Mouse (Mus musculus) embryonic facial prominence, embryonic 15.5 days (tissue): ENCODE data around the gene Dupd1. TPM values are rescaled to one million over a fixed set of nuclear protein-coding genes. Genes with fewer than 3 reads are reported as not detected.
A peak's percentile ranks its signal among the peaks of the same experiment; 100 is the strongest.

Experiments
- ATAC-seq: fragments of 200-750 bp; cut with Nextera tagmentation; 2 replicates; pipeline ENCODE4 v1.8.0; 2017; ENCODE audit warnings: low read depth, moderate TSS enrichment; ENCODE audit not compliant: insufficient number of reproducible peaks, low FRiP score, low TSS enrichment
- H3K27ac ChIP-seq: fragments of 300-500 bp; sonication (generic); replicated peaks from 2 replicates; pipeline ENCODE4 v1.5.1; 2015; ENCODE audit warnings: mild to moderate bottlenecking, inconsistent platforms
- H3K27me3 ChIP-seq: fragments of 300-500 bp; sonication (generic); 2 replicates; pipeline ENCODE4 v1.6.1; 2015; ENCODE audit warnings: inconsistent platforms
- H3K36me3 ChIP-seq: fragments of 300-500 bp; sonication (generic); 2 replicates; pipeline ENCODE4 v1.6.1; 2015; ENCODE audit warnings: mild to moderate bottlenecking, inconsistent platforms
- H3K4me1 ChIP-seq: fragments of 300-500 bp; sonication (generic); 2 replicates; pipeline ENCODE4 v1.6.1; 2015; ENCODE audit warnings: inconsistent platforms
- H3K4me2 ChIP-seq: fragments of 300-500 bp; sonication (generic); replicated peaks from 2 replicates; pipeline ENCODE4 v1.6.1; 2015; ENCODE audit warnings: mild to moderate bottlenecking, inconsistent platforms
- H3K4me3 ChIP-seq: fragments of 300-500 bp; sonication (generic); replicated peaks from 2 replicates; pipeline ENCODE4 v1.5.1; 2015; ENCODE audit warnings: mild to moderate bottlenecking, inconsistent platforms
- H3K9ac ChIP-seq: fragments of 300-500 bp; sonication (generic); 2 replicates; pipeline ENCODE4 v1.6.1; 2015; ENCODE audit warnings: inconsistent platforms
- H3K9me3 ChIP-seq: fragments of 300-500 bp; sonication (generic); replicated peaks from 2 replicates; pipeline ENCODE4 v1.6.1; 2016; ENCODE audit warnings: inconsistent platforms
- WGBS: fragments of 180-500 bp; shearing (Covaris S2); methylation state at CpG from one replicate; pipeline ENCODE4 v1.1.7; 2015; 5-methylcytosine and 5-hydroxymethylcytosine counted together
- polyA plus RNA-seq: library from polyadenylated mRNA; unstranded; fragments of >200 nt; fragmentation: Nextera tagmentation; extraction: Ambion mirVana; gene quantifications from 2 replicates; pipeline ENCODE4 v1.2.1, GENCODE M21; 2015

The Dupd1 gene
- polyA plus RNA-seq: 0.34 TPM in 1 of 2 replicates, not detected in the other

DNA sequence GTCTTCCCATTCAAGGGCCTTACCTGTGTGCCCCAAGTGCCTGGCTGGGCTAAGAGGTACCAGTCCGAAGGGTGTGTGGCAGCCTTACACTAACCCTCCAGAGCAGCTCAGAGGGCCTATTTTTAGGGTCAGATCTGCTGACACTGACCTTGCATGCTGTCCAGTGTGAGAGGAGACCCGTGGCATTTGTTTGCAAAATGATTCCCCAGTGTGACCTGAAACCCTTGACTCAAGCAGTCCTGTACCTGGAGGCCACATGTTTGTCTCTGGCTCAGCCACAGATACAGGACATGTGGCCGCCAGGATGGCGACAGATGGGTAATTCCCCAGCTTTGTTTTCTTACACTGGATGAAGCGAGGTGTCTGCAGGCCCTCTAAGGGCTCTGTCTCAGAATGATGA lies at the start of gene Dupd1:
Gene Dupd1 (minus strand): TSS at position 91 of the 400 bp plus-strand sequence.
- 53% methylated on average over 5 of the region's 5 CpGs for WGBS
- peaks cover 29% of the 10 kb centered on the region for H3K4me1 ChIP-seq
- H3K36me3 ChIP-seq: no peaks in the 10 kb centered on the region
- H3K9me3 ChIP-seq: no peaks in the 10 kb centered on the region
- no peak within 1 kb of the TSS for H3K4me3 ChIP-seq
- no peak within 1 kb of the TSS for H3K9ac ChIP-seq
- no peak for ATAC-seq
- H3K27me3 ChIP-seq: no peaks in the 10 kb centered on the region
- H3K4me2 ChIP-seq: no peak within 1 kb of the TSS
- H3K27ac ChIP-seq: no peak within 1 kb of the TSS

DNA sequence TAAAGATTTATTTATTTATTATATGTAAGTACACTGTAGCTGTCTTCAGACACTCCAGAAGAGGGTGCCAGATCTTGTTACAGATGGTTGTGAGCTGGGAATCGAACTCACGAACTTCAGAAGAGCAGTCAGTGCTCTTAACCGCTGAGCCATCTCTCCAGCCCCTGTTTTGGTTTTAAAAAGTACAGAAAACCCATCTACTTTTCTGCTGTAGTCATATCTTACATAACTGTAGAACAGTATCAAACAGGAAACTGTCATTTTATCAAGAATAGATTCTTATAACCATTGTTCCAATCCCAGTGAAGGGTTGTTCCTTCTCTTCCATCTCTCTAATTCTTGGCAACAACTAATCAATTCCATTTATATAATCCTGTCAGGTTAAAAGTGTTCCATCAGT lies 49.4 kb upstream of the Dupd1 start:
- Histone ChIP-seq H3K4me2 (no peak overlapping the region), H3K9ac (no peak overlapping the region), H3K4me3 (no peak overlapping the region), H3K27me3 (no peaks in the 10 kb centered on the region), H3K36me3 (no peaks in the 10 kb centered on the region), H3K4me1 (0 out of 2 replicates have a peak, but pooled peaks cover 9% of the 10 kb centered on the region), H3K27ac (no peak overlapping the region), H3K9me3 (no peaks in the 10 kb centered on the region)
- ATAC-seq: no peak
- 91% methylated on average over 3 of the region's 3 CpGs for WGBS

GRCm38 (mm10) chr14:21761560-21761959 lies 47.2 kb upstream of the Dupd1 start:
- 71% methylated on average over 9 of the region's 9 CpGs for WGBS
- Histone ChIP-seq H3K9me3 (no peaks in the 10 kb centered on the region), H3K27ac (no peak overlapping the region), H3K4me1 (no peaks in the 10 kb centered on the region), H3K27me3 (no peaks in the 10 kb centered on the region), H3K4me3 (no peak overlapping the region), H3K9ac (no peak overlapping the region), H3K4me2 (no peak overlapping the region), H3K36me3 (no peaks in the 10 kb centered on the region)
- ATAC-seq: no peak

DNA sequence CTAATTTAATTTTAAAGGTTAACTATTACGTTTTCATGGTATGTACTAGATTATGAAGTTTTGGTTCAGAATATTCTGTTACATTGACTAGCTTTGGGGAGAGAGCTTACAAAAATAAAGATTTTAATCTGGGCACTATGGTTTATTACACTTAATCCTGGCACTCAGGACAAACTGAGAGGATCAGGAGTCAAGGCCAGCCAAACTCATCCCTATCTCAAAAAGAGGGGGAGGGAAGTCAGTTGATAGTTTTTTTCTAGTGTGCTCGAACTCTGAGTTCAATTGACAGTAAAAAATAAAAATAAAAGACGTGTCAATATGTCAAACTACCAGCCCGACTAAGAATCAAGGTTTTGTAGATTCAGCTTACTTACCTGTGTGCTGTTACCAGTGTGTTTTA lies 39.0 kb upstream of the Dupd1 start:
- 78% methylated on average over 4 of the region's 4 CpGs for WGBS

DNA sequence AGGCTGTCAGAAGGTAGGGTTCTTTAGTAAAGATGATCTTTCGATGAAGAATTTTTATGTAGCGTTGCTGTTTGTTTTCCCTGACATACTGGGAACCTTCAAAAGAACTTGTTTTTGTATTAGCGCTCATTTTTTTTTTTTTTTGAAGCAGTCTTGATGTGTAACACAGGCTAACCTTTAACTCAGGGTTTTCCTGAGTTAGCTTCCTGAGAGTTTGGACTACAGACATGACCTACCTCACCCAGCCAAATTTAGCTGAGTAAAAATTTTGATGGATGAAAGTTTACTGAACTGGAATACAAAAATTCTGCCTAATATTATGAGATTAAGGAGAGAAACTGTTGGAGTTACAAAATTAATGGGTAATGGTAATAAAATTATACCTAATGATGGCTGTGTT lies 38.0 kb upstream of the Dupd1 start:
- Histone ChIP-seq H3K4me2 (no peak overlapping the region), H3K9me3 (no peaks in the 10 kb centered on the region), H3K4me3 (no peak overlapping the region), H3K9ac (no peak overlapping the region), H3K36me3 (no peaks in the 10 kb centered on the region), H3K27ac (no peak overlapping the region), H3K4me1 (peaks cover 21% of the 10 kb centered on the region), H3K27me3 (no peaks in the 10 kb centered on the region)
- ATAC-seq: no peak
- WGBS: 87% methylated on average over 3 of the region's 3 CpGs

More for the DNA sequence above, 39.0 kb upstream of the Dupd1 start:
- no peak overlapping the region for H3K27ac ChIP-seq
- no peak overlapping the region for H3K4me3 ChIP-seq
- no peaks in the 10 kb centered on the region for H3K27me3 ChIP-seq
- no peak overlapping the region for H3K9ac ChIP-seq
- H3K36me3 ChIP-seq: no peaks in the 10 kb centered on the region
- no peaks in the 10 kb centered on the region for H3K9me3 ChIP-seq
- peaks cover 21% of the 10 kb centered on the region for H3K4me1 ChIP-seq
- ATAC-seq: no peak
- no peak overlapping the region for H3K4me2 ChIP-seq

- H3K27ac ChIP-seq: peak within 1 kb of the TSS; percentile 81
These were observed 36.6 kb upstream of the Dupd1 start, which contains the start of gene Dusp13 for GRCm38 (mm10) chr14:21750881-21751542. Dusp13 (minus strand) TSS chr14:21751181.

GRCm38 (mm10) chr14:21750008-21750880 lies 35.9 kb upstream of the Dupd1 start, which contains the start of gene Samd8:
Samd8 (plus strand) TSS chr14:21750531.
- H3K9ac ChIP-seq: peak within 1 kb of the TSS; percentile 87
- peak within 1 kb of the TSS; percentile 83 for H3K4me2 ChIP-seq
- no peaks in the 10 kb centered on the region for H3K9me3 ChIP-seq
- H3K4me3 ChIP-seq: peak within 1 kb of the TSS; percentile 99
- H3K4me1 ChIP-seq: peaks cover 21% of the 10 kb centered on the region
- 6% methylated on average over 51 of the region's 52 CpGs for WGBS
- no peaks in the 10 kb centered on the region for H3K27me3 ChIP-seq
- no peaks in the 10 kb centered on the region for H3K36me3 ChIP-seq
- ATAC-seq: peak; percentile 82
- peak within 1 kb of the TSS; percentile 81 for H3K27ac ChIP-seq

More at GRCm38 (mm10) chr14:21750881-21751542, 36.6 kb upstream of the Dupd1 start, which contains the start of gene Dusp13:
- H3K4me2 ChIP-seq: peak within 1 kb of the TSS; percentile 83
- H3K4me1 ChIP-seq: peaks cover 21% of the 10 kb centered on the region
- H3K9me3 ChIP-seq: no peaks in the 10 kb centered on the region
- peak within 1 kb of the TSS; percentile 87 for H3K9ac ChIP-seq
- peak; percentile 66 for ATAC-seq
- no peaks in the 10 kb centered on the region for H3K27me3 ChIP-seq
- peak within 1 kb of the TSS; percentile 99 for H3K4me3 ChIP-seq
- WGBS: 0% methylated on average over 26 of the region's 26 CpGs
- no peaks in the 10 kb centered on the region for H3K36me3 ChIP-seq

DNA sequence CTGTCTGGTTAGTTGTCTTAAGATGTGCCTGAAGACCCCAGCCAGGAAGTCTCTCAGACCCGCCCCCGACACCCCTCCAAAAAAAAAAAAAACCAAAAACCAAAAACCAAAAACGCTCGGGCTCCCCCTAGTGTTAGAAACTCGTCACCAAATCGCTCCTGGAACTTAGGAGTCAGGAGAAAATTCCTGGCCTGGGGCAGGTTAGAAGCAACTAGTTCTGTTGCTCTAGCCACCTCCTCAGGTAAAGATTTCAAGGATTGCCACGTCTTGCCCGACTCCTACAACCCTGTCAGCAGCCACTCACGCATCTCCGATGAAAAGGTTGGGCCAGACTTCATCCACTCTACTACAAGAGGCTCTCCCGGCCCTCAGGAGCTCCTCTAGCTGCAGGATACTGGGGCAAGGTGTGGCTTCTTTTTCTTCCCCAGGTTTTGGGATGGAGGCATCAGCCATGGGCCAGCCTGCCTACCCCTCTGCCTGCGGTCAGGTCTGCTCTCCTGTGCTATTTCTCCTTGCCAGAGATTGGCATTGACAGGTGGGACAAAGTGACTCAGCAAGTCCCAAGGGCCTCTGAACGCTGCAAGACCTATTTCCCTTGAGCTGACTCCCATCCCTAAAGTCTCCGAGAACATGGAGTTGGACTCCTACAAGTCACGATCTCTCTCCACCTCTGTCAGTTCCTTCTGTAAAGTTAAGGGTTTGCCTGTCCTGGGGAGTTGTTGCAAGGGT lies 33.9 kb upstream of the Dupd1 start:
- no peaks in the 10 kb centered on the region for H3K9me3 ChIP-seq
- WGBS: 36% methylated on average over 15 of the region's 15 CpGs
- H3K27ac ChIP-seq: no peak overlapping the region
- H3K9ac ChIP-seq: no peak overlapping the region
- no peak overlapping the region for H3K4me2 ChIP-seq
- no peaks in the 10 kb centered on the region for H3K27me3 ChIP-seq
- H3K36me3 ChIP-seq: no peaks in the 10 kb centered on the region
- no peak for ATAC-seq
- no peak overlapping the region for H3K4me3 ChIP-seq
- peaks cover 18% of the 10 kb centered on the region for H3K4me1 ChIP-seq

DNA sequence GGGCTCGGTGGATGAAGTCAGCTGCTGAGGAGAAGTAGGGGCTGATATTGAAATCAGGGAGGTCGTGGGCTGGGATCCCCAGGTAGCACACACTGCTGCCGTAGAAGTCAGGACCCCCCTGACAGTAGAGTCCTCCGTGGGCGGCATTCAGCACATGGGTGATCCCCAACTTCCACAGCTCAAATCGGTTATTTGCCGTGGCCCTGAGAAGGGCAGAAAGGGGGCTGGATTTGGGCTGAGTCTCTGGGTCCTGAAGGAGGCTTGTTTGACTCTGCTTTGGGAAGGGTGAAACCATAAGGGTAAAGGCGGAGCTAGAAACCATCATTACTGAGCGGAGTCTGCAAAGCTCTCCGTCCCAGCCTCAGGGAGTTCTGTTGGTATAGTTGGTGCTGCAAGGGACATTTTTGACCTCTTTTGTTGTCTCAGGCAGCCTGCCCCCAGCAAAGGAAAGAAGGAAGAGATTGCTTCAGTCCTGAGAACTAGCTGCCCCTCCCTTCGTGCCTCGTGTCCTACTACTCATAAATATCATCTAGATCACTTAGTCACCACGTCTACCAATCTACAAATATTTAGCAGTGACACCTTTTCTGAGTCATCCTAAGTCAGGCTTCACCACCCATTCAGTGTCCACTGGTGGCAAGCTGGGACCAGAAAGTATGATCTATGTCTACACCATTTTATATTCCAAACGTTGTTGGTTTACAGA lies 33.2 kb upstream of the Dupd1 start:
- H3K4me2 ChIP-seq: no peak overlapping the region
- H3K4me1 ChIP-seq: peaks cover 15% of the 10 kb centered on the region
- WGBS: 72% methylated on average over 14 of the region's 14 CpGs
- H3K27me3 ChIP-seq: no peaks in the 10 kb centered on the region
- no peaks in the 10 kb centered on the region for H3K36me3 ChIP-seq
- no peak overlapping the region for H3K4me3 ChIP-seq
- no peak for ATAC-seq
- no peaks in the 10 kb centered on the region for H3K9me3 ChIP-seq
- no peak overlapping the region for H3K9ac ChIP-seq
- no peak overlapping the region for H3K27ac ChIP-seq

- Histone ChIP-seq H3K27me3 (no peaks in the 10 kb centered on the region), H3K9me3 (no peaks in the 10 kb centered on the region), H3K4me1 (peaks cover 10% of the 10 kb centered on the region), H3K4me3 (no peak overlapping the region), H3K27ac (no peak overlapping the region), H3K9ac (no peak overlapping the region), H3K4me2 (no peak overlapping the region), H3K36me3 (no peaks in the 10 kb centered on the region)
- WGBS: 84% methylated on average over 2 of the region's 2 CpGs
- no peak for ATAC-seq
These were observed 32.5 kb upstream of the Dupd1 start for GRCm38 (mm10) chr14:21746846-21747245.
